In the genomic region with DNA sequence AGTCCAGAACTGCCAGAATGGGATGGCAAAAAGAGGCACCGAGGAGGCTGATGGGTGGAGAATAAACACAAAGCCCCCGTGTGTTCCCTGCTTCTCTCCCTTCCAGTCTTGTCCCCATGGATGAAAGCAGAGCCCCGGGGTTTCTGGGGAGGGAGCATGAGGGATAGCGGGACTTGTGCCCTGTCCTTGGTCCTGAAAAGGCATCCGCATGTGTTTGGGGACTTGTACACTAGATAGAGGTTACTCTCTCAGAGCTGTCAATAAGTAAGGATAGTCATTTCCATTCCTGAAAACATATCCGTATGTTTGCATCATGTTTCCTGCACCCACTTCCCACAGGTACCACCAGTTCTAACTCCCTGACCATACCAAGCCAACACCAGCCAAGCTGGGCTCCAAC, we compare ENCODE assay signal across 8 mouse cellular contexts. TPM values are rescaled to one million over a fixed set of nuclear protein-coding genes. Genes with fewer than 3 reads are reported as not detected.
A peak's percentile ranks its signal among the peaks of the same experiment; 100 is the strongest.
DNase-seq lines count a peak whose midpoint lies in the region; ATAC-seq lines count a peak whose summit lies in the region.
"Had no signal": no experiment of that assay in that cellular context is flagged by ENCODE, and none has a peak within 500 bp of the region (broad histone marks: within the 10 kb centered on the region; RNA-seq: fewer than 3 reads in every experiment).

No protein-coding gene starts in this region.

- 9% methylated on average over 6 of the region's 6 CpGs for WGBS in hindbrain, embryonic 13.5 days

- H3K4me2 ChIP-seq in hindbrain, embryonic 13.5 days = peak overlapping the region; percentile 71

- no peak overlapping the region for H3K27ac ChIP-seq in hindbrain, embryonic 13.5 days

- no peaks in the 10 kb centered on the region for H3K9me3 ChIP-seq in hindbrain, embryonic 13.5 days

- H3K4me1 ChIP-seq in hindbrain, embryonic 13.5 days (replicated peaks) = peaks cover 41% of the 10 kb centered on the region

- ATAC-seq in hindbrain, embryonic 13.5 days (ENCODE audit: low FRiP score) = no peak

- no peaks in the 10 kb centered on the region for H3K36me3 ChIP-seq in hindbrain, embryonic 13.5 days

- H3K9ac ChIP-seq in hindbrain, embryonic 13.5 days = peak overlapping the region; percentile 94

- DNase-seq in ovary, postnatal 10 days (ENCODE audit: low spot score) = peak; percentile 15
- no peak for DNase-seq in ovary, postnatal 14 days (ENCODE audit: low spot score)
- peak; percentile 45 for DNase-seq in c-Kit-positive CD71-positive TER-119-positive erythroid progenitor cells, embryonic 14.5 days (ENCODE audit: low spot score)
- peak; percentile 49 for DNase-seq in neural tube, embryonic 10.5 days (ENCODE audit: extremely low spot score, low spot score)
- no peak for DNase-seq in frontal cortex, postnatal 10 days (ENCODE audit: low spot score in 2 of 2)
- no peak for DNase-seq in cerebellum, adult 11 months

- H3K4me3 ChIP-seq in hindbrain, embryonic 13.5 days = peak overlapping the region; percentile 73

- H3K27me3 ChIP-seq in hindbrain, embryonic 13.5 days = peaks cover 48% of the 10 kb centered on the region

RNA-seq across cellular contexts. Expression of gene Sarm1, which starts 1.6 kb away (rescaled TPM):
- 45.0 and 47.2 TPM in 2 replicates for polyA plus RNA-seq in hindbrain, embryonic 13.5 days (2015; fragmentation: Nextera tagmentation; extraction: Ambion mirVana)

RNA-seq across cellular contexts. Expression of gene Vtn, which starts 3.0 kb away (rescaled TPM):
- 171 and 184 TPM in 2 replicates for polyA plus RNA-seq in hindbrain, embryonic 13.5 days (2015; fragmentation: Nextera tagmentation; extraction: Ambion mirVana)

RNA-seq across cellular contexts. Expression of gene Sebox, which starts 7.3 kb away (rescaled TPM):
- 0.13 and 0.19 TPM in 2 replicates for polyA plus RNA-seq in hindbrain, embryonic 13.5 days (2015; fragmentation: Nextera tagmentation; extraction: Ambion mirVana)
- polyA plus RNA-seq: lung, embryonic 16.5 days had no signal

RNA-seq across cellular contexts. Expression of gene Tmem199, which starts 16.1 kb away (rescaled TPM):
- 93.6 and 101 TPM in 2 replicates for polyA plus RNA-seq in hindbrain, embryonic 13.5 days (2015; fragmentation: Nextera tagmentation; extraction: Ambion mirVana)

RNA-seq across cellular contexts. Expression of gene Poldip2, which starts 16.1 kb away (rescaled TPM):
- polyA plus RNA-seq in hindbrain, embryonic 13.5 days (2015; fragmentation: Nextera tagmentation; extraction: Ambion mirVana) = 185 and 190 TPM in 2 replicates

Comparison
In these comparisons a context has a peak if more than half of its experiments do, and no peak if none do; other contexts are left out.
1. DNase-seq: peak in ovary, postnatal 10 days (single experiment), c-Kit-positive CD71-positive TER-119-positive erythroid progenitor cells, embryonic 14.5 days (single experiment) and neural tube, embryonic 10.5 days (single experiment); none in ovary, postnatal 14 days (single experiment), frontal cortex, postnatal 10 days (0 of 2) and cerebellum, adult 11 months (single experiment).